Mouse (Mus musculus): ENCODE measurements around the gene Chpt1.

- TF ChIP-seq POLR2A (IDR thresholded peaks at IDR 0.05; ENCODE audit: low read depth, low read length) (no peak), CTCF (IDR thresholded peaks at IDR 0.05; ENCODE audit: extremely low read depth, insufficient read depth, insufficient read length, insufficient replicate concordance) (no peak)
Observed at GRCm38 (mm10) chr10:88404220-88404619, 99.7 kb downstream of the Chpt1 start.
